Mouse (Mus musculus): ENCODE results near the gene Gm21748. TPM values are rescaled to one million over a fixed set of nuclear protein-coding genes. Genes with fewer than 3 reads are reported as not detected.

Gm21748 gene
- polyA plus RNA-seq (2014; fragmentation: Illumina TruSeq; extraction: RNeasy Lipid Tissue Mini Kit (QIAGEN cat#74804); ENCODE audit: low read depth, low replicate concordance), result not detected

GRCm38 (mm10) chrY:90839077-90839476, at the start of gene Gm21748:
TSS of gene Gm21748 (minus strand) at chrY:90839177.

Other genes with a start within 250 kb of the Gm21748 start
- not detected for gene Gm21860, start 84.4 kb downstream of the Gm21748 start, polyA plus RNA-seq (2014; fragmentation: Illumina TruSeq; extraction: RNeasy Lipid Tissue Mini Kit (QIAGEN cat#74804); ENCODE audit: low read depth, low replicate concordance)
- not detected for gene Gm47283, start 54.4 kb downstream of the Gm21748 start, polyA plus RNA-seq (2014; fragmentation: Illumina TruSeq; extraction: RNeasy Lipid Tissue Mini Kit (QIAGEN cat#74804); ENCODE audit: low read depth, low replicate concordance)

Data from sigmoid colon, adult 10 weeks (tissue).